Mouse (Mus musculus) testis, postnatal 14 days (tissue): ENCODE measurements around the gene Dohh.

ENCODE experiments used
- DNase-seq: peaks from one replicate; pipeline ENCODE4 v3.0.0; 2021; ENCODE audit warnings: low spot score

Gene Dohh

GRCm38 (mm10) chr10:81418216-81419070, 34.2 kb downstream of the Dohh start:
- no peak for DNase-seq

- no peak for DNase-seq
These were observed 35.1 kb downstream of the Dohh start for GRCm38 (mm10) chr10:81419111-81419928.

GRCm38 (mm10) chr10:81420191-81420767, 36.1 kb downstream of the Dohh start:
- DNase-seq, result peak; percentile 57

GRCm38 (mm10) chr10:81421041-81421796, 37.0 kb downstream of the Dohh start:
- no peak for DNase-seq

- DNase-seq, result no peak
These were observed 37.5 kb downstream of the Dohh start for GRCm38 (mm10) chr10:81421797-81422100.

GRCm38 (mm10) chr10:81422191-81422590, 38.0 kb downstream of the Dohh start:
- DNase-seq, result no peak

- no peak for DNase-seq
These were observed 38.5 kb downstream of the Dohh start for GRCm38 (mm10) chr10:81422661-81423217.

- DNase-seq, result no peak
These were observed 39.4 kb downstream of the Dohh start for GRCm38 (mm10) chr10:81423476-81424245.

GRCm38 (mm10) chr10:81424246-81425051, 40.2 kb downstream of the Dohh start:
- DNase-seq, result peak; percentile 27

GRCm38 (mm10) chr10:81425236-81425850, 41.1 kb downstream of the Dohh start:
- peak; percentile 40 for DNase-seq

- DNase-seq, result peak; percentile 25
These were observed 41.9 kb downstream of the Dohh start for GRCm38 (mm10) chr10:81426081-81426671.

- peak; percentile 58 for DNase-seq
These were observed 42.7 kb downstream of the Dohh start for GRCm38 (mm10) chr10:81426897-81427296.

- DNase-seq, result peak; percentile 11
These were observed 43.1 kb downstream of the Dohh start for GRCm38 (mm10) chr10:81427327-81427726.

- DNase-seq, result peak; percentile 12
These were observed 43.7 kb downstream of the Dohh start for GRCm38 (mm10) chr10:81427804-81428506.

- no peak for DNase-seq
These were observed 44.3 kb downstream of the Dohh start for GRCm38 (mm10) chr10:81428507-81428870.

- DNase-seq, result peak; percentile 16
These were observed 44.9 kb downstream of the Dohh start for GRCm38 (mm10) chr10:81429092-81429491.

- peak; percentile 87 for DNase-seq
These were observed 45.4 kb downstream of the Dohh start for GRCm38 (mm10) chr10:81429605-81430061.

- DNase-seq, result peak; percentile 81
These were observed 46.1 kb downstream of the Dohh start for GRCm38 (mm10) chr10:81430141-81430830.
